ENCODE assay signal across 9 mouse cellular contexts in the genomic region with DNA sequence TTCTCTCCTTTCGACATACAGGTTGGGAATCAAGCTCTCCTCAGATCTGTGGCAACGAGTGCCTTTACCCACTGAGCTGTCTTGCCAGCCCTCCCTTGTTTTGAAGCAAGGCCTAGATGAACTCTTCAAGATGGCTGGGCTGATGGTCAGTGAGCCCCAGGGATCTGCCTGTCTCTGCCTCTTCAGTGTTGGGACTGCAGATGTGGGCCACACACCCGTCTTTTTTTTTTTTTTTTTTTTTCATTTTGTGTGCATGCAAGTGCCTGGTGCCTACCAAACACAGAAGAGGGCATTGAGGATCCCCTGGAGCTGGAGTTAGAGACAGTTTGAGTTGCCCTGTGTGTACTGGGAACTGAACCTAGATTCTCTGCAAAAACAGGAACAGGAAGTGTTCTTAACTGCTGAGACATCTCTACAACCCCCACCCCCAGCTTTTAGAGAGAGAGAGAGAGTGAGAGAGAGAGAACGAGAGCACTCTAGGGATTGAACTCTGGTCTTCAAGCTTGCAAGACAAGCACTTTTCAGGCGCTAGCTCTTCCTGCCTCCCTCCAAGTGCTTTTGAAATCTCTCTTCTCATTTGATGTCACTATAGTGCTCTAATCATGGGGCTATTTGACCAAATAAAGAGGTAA. TPM values are rescaled to one million over a fixed set of nuclear protein-coding genes. Genes with fewer than 3 reads are reported as not detected.
A peak's percentile ranks its signal among the peaks of the same experiment; 100 is the strongest.
DNase-seq lines count a peak whose midpoint lies in the region; ATAC-seq and TF ChIP-seq lines count a peak whose summit lies in the region.
"Had no signal": no experiment of that assay in that cellular context is flagged by ENCODE, and none has a peak within 500 bp of the region (broad histone marks: within the 10 kb centered on the region; RNA-seq: fewer than 3 reads in every experiment).

No protein-coding gene starts in this region.

- H3K9me3 ChIP-seq in heart, embryonic 10.5 days = no peaks in the 10 kb centered on the region
- H3K9me3 ChIP-seq in lung, postnatal 0 days (ENCODE audit: low read length) = no peaks in the 10 kb centered on the region
- H3K9me3 ChIP-seq in intestine, embryonic 16.5 days (ENCODE audit: control insufficient read depth, low read length) = no peaks in the 10 kb centered on the region
- H3K9me3 ChIP-seq in midbrain, embryonic 10.5 days (replicated peaks) = no peaks in the 10 kb centered on the region
- H3K9me3 ChIP-seq: forebrain, embryonic 13.5 days had no signal

- no peaks in the 10 kb centered on the region for H3K27me3 ChIP-seq in heart, embryonic 10.5 days (ENCODE audit: insufficient read depth, poor library complexity, severe bottlenecking)
- no peaks in the 10 kb centered on the region for H3K27me3 ChIP-seq in lung, postnatal 0 days (replicated peaks; ENCODE audit: insufficient read depth, low read length)
- no peaks in the 10 kb centered on the region for H3K27me3 ChIP-seq in intestine, embryonic 16.5 days (replicated peaks; ENCODE audit: control insufficient read depth, insufficient read depth, low read length)
- no peaks in the 10 kb centered on the region for H3K27me3 ChIP-seq in small intestine, adult 2 months (ENCODE audit: control insufficient read depth, insufficient read depth, low read length)
- no peaks in the 10 kb centered on the region for H3K27me3 ChIP-seq in midbrain, embryonic 10.5 days (ENCODE audit: low read depth, poor library complexity, severe bottlenecking)
- H3K27me3 ChIP-seq: forebrain, embryonic 13.5 days had no signal

- TF ChIP-seq CTCF in lung, postnatal 0 days (IDR thresholded peaks at IDR 0.05) = no peak
- TF ChIP-seq CTCF in small intestine, adult 2 months (IDR thresholded peaks at IDR 0.05; ENCODE audit: extremely low read depth, insufficient read length, insufficient replicate concordance, low read depth, low read length) = no peak

- no peak for TF ChIP-seq EP300 in lung, postnatal 0 days (IDR thresholded peaks at IDR 0.05)

- H3K27ac ChIP-seq in heart, embryonic 10.5 days = peak overlapping the region; percentile 77
- peak overlapping the region; percentile 88 for H3K27ac ChIP-seq in lung, postnatal 0 days (ENCODE audit: low read length)
- peak overlapping the region; percentile 85 for H3K27ac ChIP-seq in intestine, embryonic 16.5 days (ENCODE audit: low read length)
- peak overlapping the region; percentile 74 for H3K27ac ChIP-seq in small intestine, adult 2 months (ENCODE audit: insufficient read depth, low read depth, low read length)
- H3K27ac ChIP-seq in midbrain, embryonic 10.5 days (replicated peaks) = no peak overlapping the region
- H3K27ac ChIP-seq: forebrain, embryonic 13.5 days had no signal

- no peak for TF ChIP-seq POLR2A in small intestine, adult 2 months (IDR thresholded peaks at IDR 0.05; ENCODE audit: low read depth, low read length)

- WGBS in heart, embryonic 10.5 days = 73% methylated on average over 5 of the region's 5 CpGs
- WGBS in lung, postnatal 0 days = 68% methylated on average over 5 of the region's 5 CpGs
- WGBS in intestine, embryonic 16.5 days = 79% methylated on average over 5 of the region's 5 CpGs
- WGBS in small intestine, adult 2 months = 69% methylated on average over 5 of the region's 5 CpGs
- 79% methylated on average over 5 of the region's 5 CpGs for WGBS in midbrain, embryonic 10.5 days

- no peak overlapping the region for H3K4me2 ChIP-seq in lung, postnatal 0 days (replicated peaks; ENCODE audit: low read depth, low read length)
- H3K4me2 ChIP-seq in intestine, embryonic 16.5 days (ENCODE audit: low read depth, low read length) = no peak overlapping the region
- H3K4me2 ChIP-seq: forebrain, embryonic 13.5 days had no signal

- intact Hi-C loops in heart, postnatal 10 days (cut with DNase I) = loop anchor here (5.0 to 10.0 kb wide), 2 partner anchors 203 to 270 kb away; a partner anchor contains a TSS

- no peak for DNase-seq in heart, embryonic 10.5 days (ENCODE audit: low spot score)
- DNase-seq in heart, postnatal 10 days = no peak
- DNase-seq in lung, postnatal 0 days (ENCODE audit: low spot score) = peak; percentile 67
- no peak for DNase-seq in lung, postnatal 25 days (ENCODE audit: low spot score)
- no peak for DNase-seq in frontal cortex, adult 2 months (ENCODE audit: extremely low spot score in 1 of 2, low spot score in 1 of 2)
- no peak for DNase-seq in midbrain, embryonic 10.5 days (ENCODE audit: low spot score)

- no peak overlapping the region for H3K9ac ChIP-seq in lung, postnatal 0 days (replicated peaks; ENCODE audit: low read depth)
- no peak overlapping the region for H3K9ac ChIP-seq in intestine, embryonic 16.5 days (ENCODE audit: low read depth, low read length)
- H3K9ac ChIP-seq: forebrain, embryonic 13.5 days had no signal

- H3K4me1 ChIP-seq in heart, embryonic 10.5 days = peaks cover 53% of the 10 kb centered on the region
- peaks cover 12% of the 10 kb centered on the region; the same call in 1 of the 2 replicates for H3K4me1 ChIP-seq in lung, postnatal 0 days (ENCODE audit: insufficient read depth, low read depth, low read length)
- peaks cover 18% of the 10 kb centered on the region for H3K4me1 ChIP-seq in intestine, embryonic 16.5 days (ENCODE audit: control insufficient read depth, insufficient read depth, low read length)
- H3K4me1 ChIP-seq in small intestine, adult 2 months (ENCODE audit: control insufficient read depth, insufficient read depth, insufficient read length, low read length) = no peaks in the 10 kb centered on the region
- H3K4me1 ChIP-seq in midbrain, embryonic 10.5 days = peaks cover 22% of the 10 kb centered on the region
- H3K4me1 ChIP-seq: forebrain, embryonic 13.5 days had no signal

- H3K4me3 ChIP-seq in heart, embryonic 10.5 days = no peak overlapping the region
- H3K4me3 ChIP-seq in lung, postnatal 0 days (ENCODE audit: low read depth, low read length) = no peak overlapping the region
- no peak overlapping the region for H3K4me3 ChIP-seq in intestine, embryonic 16.5 days (ENCODE audit: low read length)
- H3K4me3 ChIP-seq in small intestine, adult 2 months (ENCODE audit: low read depth, low read length) = no peak overlapping the region
- H3K4me3 ChIP-seq in midbrain, embryonic 10.5 days = no peak overlapping the region
- H3K4me3 ChIP-seq: forebrain, embryonic 13.5 days had no signal

- peak; percentile 19 for ATAC-seq in lung, postnatal 0 days
- ATAC-seq in intestine, embryonic 16.5 days = 0 out of 2 replicates have a peak, but pooled peaks have one; percentile 2
- ATAC-seq: forebrain, embryonic 13.5 days had no signal

- no peaks in the 10 kb centered on the region for H3K36me3 ChIP-seq in heart, embryonic 10.5 days
- no peaks in the 10 kb centered on the region for H3K36me3 ChIP-seq in lung, postnatal 0 days (ENCODE audit: insufficient read depth, low read length)
- H3K36me3 ChIP-seq in intestine, embryonic 16.5 days (ENCODE audit: control insufficient read depth, insufficient read depth, low read length) = no peaks in the 10 kb centered on the region
- H3K36me3 ChIP-seq in small intestine, adult 2 months (ENCODE audit: control insufficient read depth, insufficient read depth, low read length) = no peaks in the 10 kb centered on the region
- no peaks in the 10 kb centered on the region for H3K36me3 ChIP-seq in midbrain, embryonic 10.5 days

RNA-seq across cellular contexts. Expression of a gene that starts 17.9 kb away (rescaled TPM):
- polyA plus RNA-seq in heart, embryonic 10.5 days (2016; fragmentation: Nextera tagmentation; extraction: Ambion mirVana) = 1,153 and 1,643 TPM in 2 replicates
- total RNA-seq in heart, postnatal 10 days (2021) = 100 to 1,000 TPM; 102 to 159 TPM
- polyA plus RNA-seq in lung, postnatal 0 days (2015; fragmentation: Nextera tagmentation; extraction: Ambion mirVana) = 342 and 535 TPM in 2 replicates
- 511 and 784 TPM in 2 replicates for polyA plus RNA-seq in intestine, embryonic 16.5 days (2015; fragmentation: Nextera tagmentation; extraction: Ambion mirVana)
- polyA plus RNA-seq in small intestine, adult 2 months (2012; rRNA removed) = 52.2 and 90.3 TPM in 2 replicates
- polyA plus RNA-seq in frontal cortex, adult 2 months (2012; rRNA removed) = 11.7 and 14.9 TPM in 2 replicates
- 68.6 and 72.1 TPM in 2 replicates for polyA plus RNA-seq in midbrain, embryonic 10.5 days (2016; fragmentation: Nextera tagmentation; extraction: Ambion mirVana)

RNA-seq across cellular contexts. Expression of a gene that starts 18.1 kb away (rescaled TPM):
- 602 and 622 TPM in 2 replicates for polyA plus RNA-seq in heart, embryonic 10.5 days (2016; fragmentation: Nextera tagmentation; extraction: Ambion mirVana)
- 100 to 1,000 TPM; 304 to 309 TPM for total RNA-seq in heart, postnatal 10 days (2021)
- polyA plus RNA-seq in lung, postnatal 0 days (2015; fragmentation: Nextera tagmentation; extraction: Ambion mirVana) = 500 and 528 TPM in 2 replicates
- 674 and 732 TPM in 2 replicates for polyA plus RNA-seq in intestine, embryonic 16.5 days (2015; fragmentation: Nextera tagmentation; extraction: Ambion mirVana)
- polyA plus RNA-seq in small intestine, adult 2 months (2012; rRNA removed) = 371 and 593 TPM in 2 replicates
- polyA plus RNA-seq in frontal cortex, adult 2 months (2012; rRNA removed) = 469 and 505 TPM in 2 replicates
- 625 and 682 TPM in 2 replicates for polyA plus RNA-seq in midbrain, embryonic 10.5 days (2016; fragmentation: Nextera tagmentation; extraction: Ambion mirVana)

RNA-seq across cellular contexts. Expression of a gene that starts 23.6 kb away (rescaled TPM):
- polyA plus RNA-seq in heart, embryonic 10.5 days (2016; fragmentation: Nextera tagmentation; extraction: Ambion mirVana) = 11.8 and 17.9 TPM in 2 replicates
- total RNA-seq in heart, postnatal 10 days (2021) = 10 to 100 TPM; 24.4 to 27.0 TPM
- 2.3 and 3.1 TPM in 2 replicates for polyA plus RNA-seq in lung, postnatal 0 days (2015; fragmentation: Nextera tagmentation; extraction: Ambion mirVana)
- 9.7 and 12.7 TPM in 2 replicates for polyA plus RNA-seq in intestine, embryonic 16.5 days (2015; fragmentation: Nextera tagmentation; extraction: Ambion mirVana)
- 0.03 and 0.15 TPM in 2 replicates for polyA plus RNA-seq in small intestine, adult 2 months (2012; rRNA removed)
- polyA plus RNA-seq in frontal cortex, adult 2 months (2012; rRNA removed) = 17.0 and 18.7 TPM in 2 replicates
- polyA plus RNA-seq in midbrain, embryonic 10.5 days (2016; fragmentation: Nextera tagmentation; extraction: Ambion mirVana) = 4.7 and 6.5 TPM in 2 replicates
